Mouse (Mus musculus): Measurements from ENCODE around the gene Mindy1. TPM values are rescaled to one million over a fixed set of nuclear protein-coding genes. Genes with fewer than 3 reads are reported as not detected.

Gene Mindy1
- polyA plus RNA-seq (2017; shearing (Covaris generic)): 28.5 TPM

GRCm38 (mm10) chr3:95281216-95282126 lies at the start of gene Mindy1, which contains the start of gene Prune1:
Gene Mindy1 (plus strand): TSS chr3:95281345.
Gene Prune1 (minus strand): TSS chr3:95282076.

GRCm38 (mm10) chr3:95241498-95241897 lies 39.6 kb upstream of the Mindy1 start, which contains the start of gene Gm128:
Gene Gm128 (minus strand): TSS chr3:95241598.

GRCm38 (mm10) chr3:95250783-95251424 lies 30.2 kb upstream of the Mindy1 start, which contains the start of gene Bnipl:
Gene Bnipl (minus strand): TSS chr3:95251193.

GRCm38 (mm10) chr3:95307100-95307499 lies 26.0 kb downstream of the Mindy1 start, which contains the start of gene Anxa9:
Gene Anxa9 (minus strand): TSS chr3:95307176.

GRCm38 (mm10) chr3:95314486-95315093 lies 33.4 kb downstream of the Mindy1 start, which contains the start of gene Cers2:
Gene Cers2 (plus strand): TSS chr3:95314791.

Other genes starting within 250 kb of the Mindy1 start
- 335 TPM for gene Psmd4, start 238.7 kb upstream of the Mindy1 start, polyA plus RNA-seq (2017; shearing (Covaris generic))
- 36.5 TPM for gene Pip5k1a, start 174.4 kb upstream of the Mindy1 start, polyA plus RNA-seq (2017; shearing (Covaris generic))
- 115 TPM for gene Vps72, start 170.3 kb upstream of the Mindy1 start, polyA plus RNA-seq (2017; shearing (Covaris generic))
- gene Tmod4, start 156.9 kb upstream of the Mindy1 start, polyA plus RNA-seq (2017; shearing (Covaris generic)): 3.1 TPM
- gene Scnm1, start 147.3 kb upstream of the Mindy1 start, polyA plus RNA-seq (2017; shearing (Covaris generic)): 121 TPM
- gene Lysmd1, start 147.3 kb upstream of the Mindy1 start, polyA plus RNA-seq (2017; shearing (Covaris generic)): 38.7 TPM
- gene Tnfaip8l2, start 139.0 kb upstream of the Mindy1 start, polyA plus RNA-seq (2017; shearing (Covaris generic)): 310 TPM
- 0.24 TPM for gene Sema6c, start 120.9 kb upstream of the Mindy1 start, polyA plus RNA-seq (2017; shearing (Covaris generic))
- gene Gabpb2, start 63.4 kb upstream of the Mindy1 start, polyA plus RNA-seq (2017; shearing (Covaris generic)): 38.0 TPM
- gene Cdc42se1, start 52.6 kb upstream of the Mindy1 start, polyA plus RNA-seq (2017; shearing (Covaris generic)): 512 TPM
- 9.7 TPM for gene Mllt11, start 49.2 kb upstream of the Mindy1 start, polyA plus RNA-seq (2017; shearing (Covaris generic))
- gene Gm128, start 39.7 kb upstream of the Mindy1 start, polyA plus RNA-seq (2017; shearing (Covaris generic)): 1.6 TPM
- gene Bnipl, start 30.2 kb upstream of the Mindy1 start, polyA plus RNA-seq (2017; shearing (Covaris generic)): not detected
- 8.7 TPM for gene Prune1, start 731 bp downstream of the Mindy1 start, polyA plus RNA-seq (2017; shearing (Covaris generic))
- 0.60 TPM for gene Anxa9, start 25.8 kb downstream of the Mindy1 start, polyA plus RNA-seq (2017; shearing (Covaris generic))
- gene Cers2, start 33.4 kb downstream of the Mindy1 start, polyA plus RNA-seq (2017; shearing (Covaris generic)): 305 TPM
- gene Setdb1, start 75.9 kb downstream of the Mindy1 start, polyA plus RNA-seq (2017; shearing (Covaris generic)): 49.6 TPM
- gene 4930558C23Rik, start 121.5 kb downstream of the Mindy1 start, polyA plus RNA-seq (2017; shearing (Covaris generic)): not detected
- 60.8 TPM for gene Arnt, start 153.0 kb downstream of the Mindy1 start, polyA plus RNA-seq (2017; shearing (Covaris generic))
- 0.19 TPM for gene Ctsk, start 217.9 kb downstream of the Mindy1 start, polyA plus RNA-seq (2017; shearing (Covaris generic))
- 386 TPM for gene Ctss, start 245.4 kb downstream of the Mindy1 start, polyA plus RNA-seq (2017; shearing (Covaris generic))